Mouse (Mus musculus): ENCODE results near the gene Hsd3b7. TPM values are rescaled to one million over a fixed set of nuclear protein-coding genes. Genes with fewer than 3 reads are reported as not detected.

Hsd3b7 gene
- polyA plus RNA-seq, 1 experiment, result 22.7 TPM

DNA sequence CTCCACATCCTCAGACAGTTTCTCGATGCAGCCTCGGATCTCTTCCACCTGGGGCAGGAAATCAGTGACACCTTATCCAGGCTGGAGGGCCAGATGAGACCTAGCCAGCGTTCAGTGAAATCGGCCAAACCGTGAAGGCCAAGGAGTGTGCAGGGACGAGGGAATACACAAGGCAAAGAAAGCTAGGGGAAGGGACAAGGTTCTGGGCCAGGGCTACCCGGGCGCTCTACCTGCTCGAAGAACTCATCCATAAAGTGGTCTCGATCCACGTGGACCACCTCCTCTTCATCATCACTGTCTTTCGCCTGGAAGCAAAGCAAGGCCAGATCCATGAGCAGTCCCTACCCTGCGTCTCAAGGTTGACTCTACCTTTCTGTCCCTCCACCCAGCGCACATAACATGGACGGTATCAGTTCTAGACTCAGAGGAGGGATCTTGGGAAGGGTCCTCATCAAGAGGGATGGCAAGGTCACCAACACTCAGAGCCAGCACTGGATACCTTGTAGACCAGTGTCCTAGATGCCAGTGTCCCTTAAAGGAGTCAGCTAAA lies 14.8 kb downstream of the Hsd3b7 start:
- Histone ChIP-seq H3K27ac (ENCODE audit: insufficient read depth, low read length) (no peak overlapping the region), H3K4me3 (ENCODE audit: extremely low read depth, insufficient read depth, insufficient read length) (no peak overlapping the region), H3K36me3 (ENCODE audit: control insufficient read depth, insufficient read depth, low read length) (no peaks in the 10 kb centered on the region), H3K27me3 (ENCODE audit: control insufficient read depth, insufficient read depth, low read length) (no peaks in the 10 kb centered on the region), H3K4me1 (ENCODE audit: control insufficient read depth, insufficient read depth, insufficient read length) (no peaks in the 10 kb centered on the region)
- 94% methylated on average over 15 of the region's 15 CpGs for WGBS
- no peak for TF ChIP-seq POLR2A (IDR thresholded peaks at IDR 0.05; ENCODE audit: low read depth, low read length)
- TF ChIP-seq CTCF (IDR thresholded peaks at IDR 0.05; ENCODE audit: extremely low read depth, insufficient read depth, insufficient read length, insufficient replicate concordance), result no peak
- no peak for DNase-seq (ENCODE audit: low read depth in 1 of 2, low spot score in 2 of 2)

DNA sequence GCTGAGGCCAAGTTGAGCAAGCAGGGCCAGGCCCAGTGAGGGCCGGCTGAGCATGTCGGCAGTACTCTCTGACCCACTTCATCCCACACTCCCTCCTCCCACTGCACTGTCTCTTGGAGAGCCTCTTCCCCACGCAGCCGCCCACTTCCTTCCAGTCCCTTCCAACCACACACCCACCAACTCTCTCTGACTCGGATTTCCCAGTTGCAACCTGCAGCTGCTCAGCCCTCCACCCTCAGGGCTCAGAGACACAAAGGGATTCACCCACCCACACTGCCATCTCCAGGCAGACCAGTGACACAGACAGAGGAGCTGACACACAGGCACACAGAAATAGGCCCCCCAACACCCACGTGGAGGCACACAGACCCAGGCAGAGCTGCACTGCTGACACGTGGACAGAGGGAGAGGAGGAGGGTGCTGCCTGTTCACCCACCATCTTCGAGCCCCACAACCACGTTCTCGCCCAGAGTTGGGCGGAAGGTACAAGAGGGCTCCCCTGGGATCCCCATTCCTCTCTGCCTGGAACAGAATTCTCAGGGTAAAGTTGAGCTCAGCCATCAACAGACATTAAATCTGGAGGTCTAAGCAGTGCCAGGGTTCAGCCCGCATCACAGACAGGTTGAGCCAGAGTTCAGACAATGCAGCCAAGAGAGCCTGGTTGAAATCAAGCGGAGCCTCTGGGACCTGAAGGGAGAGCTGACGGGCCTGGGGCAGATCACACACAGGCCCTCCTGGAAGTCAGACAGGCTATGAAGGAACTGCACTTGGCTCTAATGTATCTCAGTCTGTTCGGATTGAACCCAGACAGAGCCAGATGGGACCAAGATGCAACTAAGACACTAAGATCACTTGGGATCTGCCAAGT lies 15.8 kb downstream of the Hsd3b7 start:
- Histone ChIP-seq H3K27me3 (ENCODE audit: control insufficient read depth, insufficient read depth, low read length) (no peaks in the 10 kb centered on the region), H3K4me3 (ENCODE audit: extremely low read depth, insufficient read depth, insufficient read length) (no peak overlapping the region), H3K4me1 (ENCODE audit: control insufficient read depth, insufficient read depth, insufficient read length) (no peaks in the 10 kb centered on the region), H3K27ac (ENCODE audit: insufficient read depth, low read length) (no peak overlapping the region), H3K36me3 (ENCODE audit: control insufficient read depth, insufficient read depth, low read length) (no peaks in the 10 kb centered on the region)
- no peak for TF ChIP-seq CTCF (IDR thresholded peaks at IDR 0.05; ENCODE audit: extremely low read depth, insufficient read depth, insufficient read length, insufficient replicate concordance)
- TF ChIP-seq POLR2A (IDR thresholded peaks at IDR 0.05; ENCODE audit: low read depth, low read length), result no peak
- WGBS, result 38% methylated on average over 15 of the region's 15 CpGs
- DNase-seq (ENCODE audit: low read depth in 1 of 2, low spot score in 2 of 2), result no peak

DNA sequence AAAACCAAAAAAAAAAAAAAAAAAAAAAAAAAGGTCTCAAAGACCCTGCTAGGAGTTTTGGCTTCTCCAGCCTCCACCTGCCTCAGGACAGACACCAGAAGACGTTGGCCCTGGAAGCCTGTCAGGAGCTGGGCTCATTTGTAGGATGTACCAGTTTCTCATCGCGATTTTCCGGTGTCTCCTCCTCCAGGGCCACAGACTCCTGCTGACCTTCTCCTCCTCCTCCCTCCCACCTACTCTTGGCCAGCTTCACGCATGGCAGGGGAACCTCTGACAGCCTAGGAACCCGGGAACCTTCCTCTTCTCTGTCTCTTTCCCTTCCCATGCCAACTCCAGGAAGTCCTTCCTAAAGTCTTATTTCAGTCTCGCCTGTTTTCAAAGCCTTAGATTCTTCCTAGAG lies 16.6 kb downstream of the Hsd3b7 start:
- no peaks in the 10 kb centered on the region for H3K4me1 ChIP-seq (ENCODE audit: control insufficient read depth, insufficient read depth, insufficient read length)
- 86% methylated on average over 7 of the region's 7 CpGs for WGBS
- no peak overlapping the region for H3K4me3 ChIP-seq (ENCODE audit: extremely low read depth, insufficient read depth, insufficient read length)
- H3K27me3 ChIP-seq (ENCODE audit: control insufficient read depth, insufficient read depth, low read length), result no peaks in the 10 kb centered on the region
- no peak for DNase-seq (ENCODE audit: low read depth in 1 of 2, low spot score in 2 of 2)
- H3K36me3 ChIP-seq (ENCODE audit: control insufficient read depth, insufficient read depth, low read length), result no peaks in the 10 kb centered on the region
- no peak overlapping the region for H3K27ac ChIP-seq (ENCODE audit: insufficient read depth, low read length)
- TF ChIP-seq POLR2A (IDR thresholded peaks at IDR 0.05; ENCODE audit: low read depth, low read length) (no peak), CTCF (IDR thresholded peaks at IDR 0.05; ENCODE audit: extremely low read depth, insufficient read depth, insufficient read length, insufficient replicate concordance) (no peak)

DNA sequence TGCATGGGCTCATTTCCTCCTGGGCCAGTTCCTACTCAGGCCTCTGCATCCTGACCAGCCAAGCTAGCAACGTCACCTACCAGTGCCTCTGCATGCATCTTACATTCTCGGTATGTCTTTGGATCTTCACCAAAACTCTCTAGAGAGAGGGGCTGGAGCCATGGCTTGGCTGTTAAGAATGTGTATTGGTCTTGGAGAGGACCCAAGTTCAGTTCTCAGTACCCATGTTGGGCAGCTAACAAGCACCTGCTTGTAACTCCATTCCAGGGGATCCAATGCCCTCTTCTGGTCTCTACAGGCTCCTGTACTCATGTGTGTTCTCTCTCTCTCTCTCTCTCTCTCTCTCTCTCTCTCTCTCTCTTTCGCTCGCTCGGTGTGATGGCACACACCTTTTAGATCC lies 17.4 kb downstream of the Hsd3b7 start:
- Histone ChIP-seq H3K27ac (ENCODE audit: insufficient read depth, low read length) (no peak overlapping the region), H3K36me3 (ENCODE audit: control insufficient read depth, insufficient read depth, low read length) (no peaks in the 10 kb centered on the region), H3K4me3 (ENCODE audit: extremely low read depth, insufficient read depth, insufficient read length) (no peak overlapping the region), H3K4me1 (ENCODE audit: control insufficient read depth, insufficient read depth, insufficient read length) (no peaks in the 10 kb centered on the region), H3K27me3 (ENCODE audit: control insufficient read depth, insufficient read depth, low read length) (no peaks in the 10 kb centered on the region)
- TF ChIP-seq CTCF (IDR thresholded peaks at IDR 0.05; ENCODE audit: extremely low read depth, insufficient read depth, insufficient read length, insufficient replicate concordance) (no peak), POLR2A (IDR thresholded peaks at IDR 0.05; ENCODE audit: low read depth, low read length) (no peak)
- 88% methylated on average over 5 of the region's 5 CpGs for WGBS
- no peak for DNase-seq (ENCODE audit: low read depth in 1 of 2, low spot score in 2 of 2)

DNA sequence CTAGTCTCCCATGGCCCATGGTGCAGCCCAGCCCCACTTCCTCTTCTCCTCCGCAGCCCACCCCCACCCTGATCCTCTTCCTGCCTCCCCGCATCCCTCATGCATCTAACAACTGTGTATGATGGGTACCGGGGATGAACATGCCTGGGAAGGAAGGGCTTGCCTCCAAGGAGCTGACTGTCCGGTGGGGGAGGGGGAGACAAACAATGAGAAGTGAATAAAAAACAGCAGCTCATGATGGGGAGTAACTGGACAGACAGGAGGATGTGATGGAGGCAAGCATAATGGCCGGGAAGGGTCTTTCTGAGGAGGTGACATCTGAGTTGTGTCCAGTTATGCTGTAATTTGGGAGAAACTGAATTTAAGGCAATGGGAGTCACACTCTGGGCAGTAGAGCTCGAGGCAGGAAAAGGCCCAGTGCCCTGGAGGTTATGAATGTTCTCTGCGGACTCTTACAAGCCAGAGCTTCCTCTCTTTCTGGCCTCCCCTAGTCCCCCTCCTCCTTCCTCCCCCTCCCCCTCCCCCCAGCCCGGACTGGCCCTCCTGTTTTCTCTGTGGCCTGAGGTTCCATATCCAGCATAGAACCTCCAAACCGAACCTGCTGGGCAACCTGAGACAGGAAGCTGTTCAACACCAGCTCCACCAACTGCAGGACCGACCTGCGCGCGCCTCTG lies 20.6 kb downstream of the Hsd3b7 start:
- DNase-seq (ENCODE audit: low read depth in 1 of 2, low spot score in 2 of 2), result no peak
- WGBS, result 36% methylated on average over 13 of the region's 13 CpGs
- no peaks in the 10 kb centered on the region for H3K4me1 ChIP-seq (ENCODE audit: control insufficient read depth, insufficient read depth, insufficient read length)

DNA sequence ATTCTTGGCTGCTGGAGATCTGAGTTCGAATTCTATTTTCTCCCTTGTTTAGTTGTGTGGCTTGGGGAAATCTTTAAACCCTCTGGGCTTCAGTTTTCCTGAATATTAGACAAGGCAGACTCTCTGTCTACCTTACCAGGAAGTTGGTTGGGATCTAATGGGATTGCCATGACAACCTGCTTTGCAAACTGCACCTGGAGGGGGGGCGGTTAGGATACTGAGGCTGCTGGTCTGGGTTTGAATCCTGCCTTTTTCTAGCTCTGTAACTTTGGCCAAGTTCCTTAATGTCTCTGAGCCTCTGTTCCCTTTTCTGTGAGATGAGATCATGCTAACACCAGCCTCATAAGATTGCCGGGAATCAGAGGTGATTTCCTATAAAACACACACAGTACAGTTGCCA lies 22.1 kb downstream of the Hsd3b7 start:
- H3K4me1 ChIP-seq (ENCODE audit: control insufficient read depth, insufficient read depth, insufficient read length), result no peaks in the 10 kb centered on the region
- H3K36me3 ChIP-seq (ENCODE audit: control insufficient read depth, insufficient read depth, low read length), result no peaks in the 10 kb centered on the region
- TF ChIP-seq CTCF (IDR thresholded peaks at IDR 0.05; ENCODE audit: extremely low read depth, insufficient read depth, insufficient read length, insufficient replicate concordance) (no peak), POLR2A (IDR thresholded peaks at IDR 0.05; ENCODE audit: low read depth, low read length) (no peak)
- WGBS, result 76% methylated on average over 3 of the region's 3 CpGs
- DNase-seq (ENCODE audit: low read depth in 1 of 2, low spot score in 2 of 2), result no peak
- no peak overlapping the region for H3K4me3 ChIP-seq (ENCODE audit: extremely low read depth, insufficient read depth, insufficient read length)
- no peak overlapping the region for H3K27ac ChIP-seq (ENCODE audit: insufficient read depth, low read length)
- H3K27me3 ChIP-seq (ENCODE audit: control insufficient read depth, insufficient read depth, low read length), result 0 out of 2 replicates have a peak, but pooled peaks cover 3% of the 10 kb centered on the region

More for the DNA sequence above, 20.6 kb downstream of the Hsd3b7 start:
- Histone ChIP-seq H3K27ac (ENCODE audit: insufficient read depth, low read length) (no peak overlapping the region), H3K27me3 (ENCODE audit: control insufficient read depth, insufficient read depth, low read length) (0 out of 2 replicates have a peak, but pooled peaks cover 3% of the 10 kb centered on the region), H3K36me3 (ENCODE audit: control insufficient read depth, insufficient read depth, low read length) (no peaks in the 10 kb centered on the region), H3K4me3 (ENCODE audit: extremely low read depth, insufficient read depth, insufficient read length) (no peak overlapping the region)
- TF ChIP-seq CTCF (IDR thresholded peaks at IDR 0.05; ENCODE audit: extremely low read depth, insufficient read depth, insufficient read length, insufficient replicate concordance), result no peak
- TF ChIP-seq POLR2A (IDR thresholded peaks at IDR 0.05; ENCODE audit: low read depth, low read length), result no peak

All from spleen, adult 2 months (tissue).